Mouse (Mus musculus) kidney, postnatal 25 days (tissue): Measurements from ENCODE around the gene Dnal1.

ENCODE experiments used
- DNase-seq, 2 experiments: peaks; one replicate each; pipeline ENCODE4 v3.0.0; 2021; ENCODE audit warnings: mixed read lengths in 2 of 2

Gene Dnal1

GRCm38 (mm10) chr12:84128576-84128975 is 14.4 kb downstream of the Dnal1 start:
- no peak for DNase-seq

- no peak for DNase-seq
These were observed 15.8 kb downstream of the Dnal1 start for GRCm38 (mm10) chr12:84129931-84130330.

GRCm38 (mm10) chr12:84132265-84132664 is 18.1 kb downstream of the Dnal1 start:
- DNase-seq = peak in 1 of 2 experiments; percentile 70

- no peak for DNase-seq
These were observed 23.0 kb downstream of the Dnal1 start for GRCm38 (mm10) chr12:84137131-84137530.

- DNase-seq = no peak
These were observed 26.0 kb downstream of the Dnal1 start for GRCm38 (mm10) chr12:84140135-84140534.

- no peak for DNase-seq
These were observed 27.1 kb downstream of the Dnal1 start for GRCm38 (mm10) chr12:84141271-84141670.

- peak in 1 of 2 experiments; percentile 24 for DNase-seq
These were observed 28.3 kb downstream of the Dnal1 start for GRCm38 (mm10) chr12:84142281-84143050.

- peak; percentile 61 to 69 for DNase-seq
These were observed 33.9 kb downstream of the Dnal1 start, which contains the start of gene Pnma1 for GRCm38 (mm10) chr12:84147954-84148621. Pnma1 (minus strand) TSS chr12:84148489.

GRCm38 (mm10) chr12:84148622-84149012 is 34.5 kb downstream of the Dnal1 start:
- DNase-seq = no peak

- DNase-seq = no peak
These were observed 35.8 kb downstream of the Dnal1 start for GRCm38 (mm10) chr12:84149971-84150370.

- no peak for DNase-seq
These were observed 36.8 kb downstream of the Dnal1 start for GRCm38 (mm10) chr12:84150976-84151375.

- DNase-seq = no peak
These were observed 37.7 kb downstream of the Dnal1 start for GRCm38 (mm10) chr12:84151911-84152310.

GRCm38 (mm10) chr12:84152352-84153190 is 38.4 kb downstream of the Dnal1 start:
- no peak for DNase-seq

GRCm38 (mm10) chr12:84153414-84153813 is 39.2 kb downstream of the Dnal1 start:
- DNase-seq = no peak

- DNase-seq = peak; percentile 89 to 92
These were observed 40.8 kb downstream of the Dnal1 start for GRCm38 (mm10) chr12:84154786-84155522.

- no peak for DNase-seq
These were observed 41.3 kb downstream of the Dnal1 start for GRCm38 (mm10) chr12:84155523-84155871.

- DNase-seq = no peak
These were observed 42.0 kb downstream of the Dnal1 start for GRCm38 (mm10) chr12:84156210-84156609.

- no peak for DNase-seq
These were observed 44.0 kb downstream of the Dnal1 start for GRCm38 (mm10) chr12:84158156-84158555.

GRCm38 (mm10) chr12:84160491-84160890 is 46.3 kb downstream of the Dnal1 start:
- peak in 1 of 2 experiments; percentile 28 for DNase-seq

- DNase-seq = no peak
These were observed 47.0 kb downstream of the Dnal1 start for GRCm38 (mm10) chr12:84161116-84161515.

GRCm38 (mm10) chr12:84161616-84162433 is 47.7 kb downstream of the Dnal1 start:
- DNase-seq = peak; percentile 49 to 58

- DNase-seq = peak; percentile 53 to 56
These were observed 49.0 kb downstream of the Dnal1 start for GRCm38 (mm10) chr12:84163133-84163532.
